Mouse (Mus musculus) cortical plate, adult 2 months (tissue): Measurements from ENCODE around the gene Kif5a. TPM values are rescaled to one million over a fixed set of nuclear protein-coding genes. Genes with fewer than 3 reads are reported as not detected.
A peak's percentile ranks its signal among the peaks of the same experiment; 100 is the strongest.

Experiments used
- H3K27ac ChIP-seq: fragments of 200-500 bp; 2 replicates; pipeline ENCODE4 v1.5.1; 2012; ENCODE audit warnings: low read length, control low read depth, inconsistent platforms; ENCODE audit not compliant: insufficient read depth
- H3K4me1 ChIP-seq: fragments of 200-500 bp; 2 replicates; pipeline ENCODE4 v1.6.1; 2011; ENCODE audit warnings: low read length; ENCODE audit not compliant: control insufficient read depth, insufficient read depth
- H3K4me3 ChIP-seq: fragments of 200-500 bp; 2 replicates; pipeline ENCODE4 v1.5.1; 2011; ENCODE audit warnings: mild to moderate bottlenecking, low read length, control low read depth; ENCODE audit not compliant: insufficient read depth
- CTCF ChIP-seq: fragments of 200-500 bp; IDR thresholded peaks from 2 replicates; pipeline ENCODE4 v1.5.1; 2011; ENCODE audit warnings: mild to moderate bottlenecking, control low read depth, low read length; ENCODE audit not compliant: insufficient read depth; ENCODE audit errors: extremely low read depth
- POLR2A ChIP-seq: fragments of 200-500 bp; IDR thresholded peaks from 2 replicates; pipeline ENCODE4 v1.6.1; 2011; ENCODE audit warnings: mild to moderate bottlenecking, low read length, control low read depth; ENCODE audit not compliant: insufficient read depth; ENCODE audit errors: extremely low read depth
- polyA plus RNA-seq: library from polyadenylated mRNA; depleted of rRNA; stranded (reverse); fragments of >200 nt; gene quantifications from 2 replicates; pipeline ENCODE4 v1.2.3, GENCODE M21; 2012

The Kif5a gene
- polyA plus RNA-seq, 1 experiment = 1,251 TPM

GRCm38 (mm10) chr10:127284105-127284622, 21.0 kb upstream of the Kif5a start:
- TF ChIP-seq CTCF (no peak), POLR2A (no peak)
- no peak overlapping the region for H3K4me3 ChIP-seq
- no peak overlapping the region for H3K27ac ChIP-seq
- peaks cover 5% of the 10 kb centered on the region for H3K4me1 ChIP-seq

GRCm38 (mm10) chr10:127282620-127283215, 19.6 kb upstream of the Kif5a start:
- no peak overlapping the region for H3K4me3 ChIP-seq
- no peak overlapping the region for H3K27ac ChIP-seq
- TF ChIP-seq CTCF = no peak
- no peak for TF ChIP-seq POLR2A
- H3K4me1 ChIP-seq = peaks cover 5% of the 10 kb centered on the region; the same call in 1 of the 2 replicates

- TF ChIP-seq POLR2A = no peak
- no peak for TF ChIP-seq CTCF
- no peak overlapping the region for H3K4me3 ChIP-seq
- no peak overlapping the region for H3K27ac ChIP-seq
- H3K4me1 ChIP-seq = no peaks in the 10 kb centered on the region
Measured at GRCm38 (mm10) chr10:127281316-127281715, 18.2 kb upstream of the Kif5a start.

GRCm38 (mm10) chr10:127279730-127280129, 16.6 kb upstream of the Kif5a start:
- H3K27ac ChIP-seq = no peak overlapping the region
- no peak overlapping the region for H3K4me3 ChIP-seq
- TF ChIP-seq CTCF (0 out of 2 replicates have a peak, but pooled peaks have one; percentile 12), POLR2A (no peak)
- H3K4me1 ChIP-seq = no peaks in the 10 kb centered on the region

GRCm38 (mm10) chr10:127274261-127275022, 11.3 kb upstream of the Kif5a start:
- TF ChIP-seq CTCF (no peak), POLR2A (no peak)
- H3K27ac ChIP-seq = no peak overlapping the region
- no peak overlapping the region for H3K4me3 ChIP-seq
- H3K4me1 ChIP-seq = no peaks in the 10 kb centered on the region

- H3K27ac ChIP-seq = no peak overlapping the region
- H3K4me1 ChIP-seq = peaks cover 4% of the 10 kb centered on the region
- no peak overlapping the region for H3K4me3 ChIP-seq
- no peak for TF ChIP-seq CTCF
- TF ChIP-seq POLR2A = no peak
Measured at GRCm38 (mm10) chr10:127272371-127272770, 9.2 kb upstream of the Kif5a start.

DNA sequence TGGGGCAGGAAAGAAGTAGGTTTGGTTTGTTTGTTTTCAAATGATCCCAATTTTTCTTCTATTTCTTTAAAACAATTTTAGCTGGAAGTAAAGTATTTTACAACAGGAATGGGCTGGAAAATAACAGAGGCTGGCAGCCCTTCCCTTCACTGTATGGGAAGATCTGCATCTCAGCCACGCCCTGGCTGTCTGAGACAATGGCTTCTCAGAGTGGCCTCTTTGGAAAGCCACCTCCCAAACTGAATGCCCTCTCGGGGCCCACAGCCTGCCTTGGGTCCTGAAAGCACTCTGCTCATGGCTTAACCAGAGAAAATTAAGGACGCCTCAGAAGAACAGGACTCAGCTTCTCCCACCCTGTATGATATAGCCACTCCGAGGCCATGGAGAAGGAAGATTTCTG, 6.7 kb upstream of the Kif5a start:
- Histone ChIP-seq H3K4me3 (no peak overlapping the region), H3K4me1 (peaks cover 8% of the 10 kb centered on the region), H3K27ac (no peak overlapping the region)
- TF ChIP-seq CTCF (no peak), POLR2A (no peak)

DNA sequence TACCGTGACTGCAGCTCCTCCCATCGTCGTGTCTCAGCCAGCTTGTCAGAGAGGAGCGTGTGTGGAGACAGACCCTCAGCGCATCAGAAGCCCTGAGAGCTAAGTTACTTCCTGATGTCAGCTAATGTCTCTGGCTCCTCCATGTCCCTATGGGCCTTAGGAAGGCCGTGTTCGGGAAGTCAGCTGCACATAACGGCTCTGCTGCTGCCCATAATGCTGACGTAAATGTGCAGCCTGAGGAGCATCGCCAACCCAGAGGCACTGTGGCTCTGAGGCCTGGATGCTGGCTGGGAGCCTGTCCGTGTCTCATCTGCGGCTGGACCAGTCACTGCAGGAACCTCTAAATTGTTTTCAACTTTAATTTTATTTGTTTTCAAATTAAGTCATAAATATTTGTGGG, 5.9 kb upstream of the Kif5a start:
- H3K27ac ChIP-seq = no peak overlapping the region
- H3K4me3 ChIP-seq = no peak overlapping the region
- TF ChIP-seq POLR2A = no peak
- TF ChIP-seq CTCF = no peak
- H3K4me1 ChIP-seq = peaks cover 8% of the 10 kb centered on the region

GRCm38 (mm10) chr10:127268401-127268800, 5.3 kb upstream of the Kif5a start:
- Histone ChIP-seq H3K4me3 (no peak overlapping the region), H3K27ac (no peak overlapping the region), H3K4me1 (peaks cover 8% of the 10 kb centered on the region)
- TF ChIP-seq POLR2A = no peak

- H3K4me1 ChIP-seq = peaks cover 8% of the 10 kb centered on the region
- TF ChIP-seq CTCF (no peak), POLR2A (no peak)
- H3K4me3 ChIP-seq = peak overlapping the region; percentile 82
- no peak overlapping the region for H3K27ac ChIP-seq
Measured at GRCm38 (mm10) chr10:127267318-127267717, 4.2 kb upstream of the Kif5a start.
